Mouse (Mus musculus): ENCODE data around the gene Krba1. TPM values are rescaled to one million over a fixed set of nuclear protein-coding genes. Genes with fewer than 3 reads are reported as not detected.

The Krba1 gene
- 10 to 100 TPM; 14.6 to 35.1 TPM for total RNA-seq (2021)
- long read RNA-seq, experiment 1, full-length matches to known transcripts, result 4 of 6 reads
- long read RNA-seq, experiment 1, partial matches to known transcripts, result 2 of 6 reads
- long read RNA-seq, experiment 1, other reads (novel, unspliced or antisense), result 0 of 6 reads
- long read RNA-seq, experiment 2, full-length matches to known transcripts, result 6 of 60 reads
- long read RNA-seq, experiment 2, partial matches to known transcripts, result 45 of 60 reads
- long read RNA-seq, experiment 2, other reads (novel, unspliced or antisense), result 9 of 60 reads

DNA sequence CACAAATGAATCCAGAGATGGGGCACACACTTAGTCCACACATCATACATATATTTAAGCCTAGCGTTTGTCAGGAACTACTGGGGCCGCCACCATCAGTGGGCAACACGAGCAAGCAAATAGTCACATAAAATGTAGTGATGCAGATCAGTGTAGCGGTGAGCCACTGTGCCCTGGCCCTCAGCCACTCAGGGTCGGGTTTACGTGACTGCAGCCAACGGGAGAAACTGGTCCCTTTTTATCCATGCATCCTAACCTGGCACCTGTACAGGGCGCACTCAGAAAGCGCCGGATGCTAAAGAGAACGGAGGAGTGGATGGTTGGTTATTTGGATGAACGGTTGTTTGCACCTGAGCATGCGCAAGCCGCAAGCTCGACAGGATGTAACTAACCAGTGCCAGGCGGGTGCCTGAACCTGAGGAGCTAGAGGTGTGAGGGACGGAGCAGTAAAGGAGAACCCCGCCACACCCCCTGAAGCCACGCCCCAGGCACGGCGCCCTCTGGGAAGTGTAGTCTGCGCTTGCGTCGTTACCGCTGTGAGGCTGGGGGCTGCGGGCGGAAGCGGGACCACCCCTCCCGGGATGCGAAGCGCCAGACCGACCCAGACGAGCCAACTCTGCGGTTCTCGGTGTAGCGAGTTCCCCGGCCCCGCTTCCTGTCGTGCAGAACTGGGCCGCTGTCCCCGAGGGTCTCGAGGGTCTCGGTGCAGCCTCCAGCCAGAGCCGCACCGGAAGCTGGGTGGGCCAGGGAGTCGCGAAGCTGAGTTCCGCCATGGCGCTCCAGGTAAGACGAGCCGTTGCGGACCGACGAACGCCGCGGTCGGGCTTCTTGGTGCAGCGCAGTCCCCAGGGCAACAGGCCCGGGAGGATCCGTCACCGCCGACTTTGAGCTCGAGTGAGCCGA, at the start of gene Krba1:
Krba1 (plus strand) TSS at position 482 of the 903 bp plus-strand sequence.
- DNase-seq (ENCODE audit: low spot score in 2 of 2), result peak; percentile 78 to 82

DNA sequence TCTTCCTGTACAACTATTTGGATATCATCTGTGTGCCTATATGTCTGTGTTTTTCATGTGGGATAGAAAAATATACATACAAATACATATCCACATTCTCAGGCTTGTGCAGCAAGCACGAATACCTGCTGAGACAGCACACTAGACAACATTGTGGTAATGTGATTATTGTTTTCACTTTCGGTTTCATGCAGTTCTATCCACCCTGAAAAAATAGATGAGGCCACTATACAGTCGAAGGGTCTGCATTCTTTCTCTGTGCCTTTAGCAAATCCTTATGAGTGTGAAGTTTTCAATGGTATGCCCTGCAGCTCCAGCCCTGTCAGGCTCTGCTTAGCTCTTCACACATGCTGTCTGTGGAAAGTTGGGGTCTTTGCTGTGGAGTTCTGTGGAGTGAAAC, 36.5 kb upstream of the Krba1 start:
- no peak for DNase-seq (ENCODE audit: low spot score in 2 of 2)

DNA sequence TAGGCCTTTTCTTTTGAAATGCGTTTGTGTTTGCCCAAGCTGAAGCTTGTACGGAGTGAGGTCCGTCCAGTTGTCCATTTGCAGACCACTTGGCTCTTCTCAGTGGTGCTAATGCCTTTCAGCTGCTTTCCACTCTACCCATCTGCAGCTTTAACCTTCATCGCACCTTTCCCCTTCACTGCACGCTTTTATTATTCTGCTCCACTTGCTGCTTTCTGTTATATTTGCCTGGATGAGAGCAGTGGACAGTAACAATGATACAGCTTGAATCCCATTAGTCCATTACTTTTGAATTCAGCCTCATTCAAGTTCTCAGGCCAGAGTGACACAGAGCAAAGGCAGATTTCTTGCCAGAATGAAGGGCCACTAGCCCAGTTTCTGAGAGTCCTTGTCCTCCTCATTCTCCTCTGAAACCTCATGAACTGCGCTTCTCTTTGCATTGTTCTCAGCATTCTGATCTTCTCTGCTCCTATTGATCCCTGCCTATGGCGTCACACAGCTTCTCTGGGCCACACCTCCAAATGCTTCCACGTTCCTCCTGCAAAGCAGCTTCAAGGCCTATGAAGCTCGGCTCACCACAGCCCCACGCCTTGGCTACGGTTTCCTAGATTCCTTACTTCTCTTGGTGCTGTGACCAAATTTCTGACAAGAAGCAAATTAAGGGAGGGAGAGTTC, 28.9 kb upstream of the Krba1 start:
- no peak for DNase-seq (ENCODE audit: low spot score in 2 of 2)

DNA sequence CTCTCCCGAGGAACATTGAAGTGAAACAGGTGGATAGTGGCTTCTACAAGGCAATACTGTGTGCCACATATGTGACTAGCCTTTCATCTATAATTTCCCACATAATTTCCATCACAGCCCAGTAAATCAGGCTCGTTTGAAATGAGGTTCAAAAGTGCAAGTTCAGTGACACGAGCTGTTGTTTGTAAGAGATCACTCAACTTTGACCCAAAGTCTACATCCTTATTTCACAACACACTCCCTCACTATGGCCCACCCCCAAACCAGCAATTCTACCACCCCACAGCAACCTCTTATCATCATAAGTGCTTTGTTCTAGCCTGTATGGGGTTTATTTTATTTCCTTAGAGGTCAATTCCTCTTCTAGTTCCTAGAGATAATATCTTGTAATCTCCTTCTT, 7.2 kb upstream of the Krba1 start:
- DNase-seq (ENCODE audit: low spot score in 2 of 2), result no peak

DNA sequence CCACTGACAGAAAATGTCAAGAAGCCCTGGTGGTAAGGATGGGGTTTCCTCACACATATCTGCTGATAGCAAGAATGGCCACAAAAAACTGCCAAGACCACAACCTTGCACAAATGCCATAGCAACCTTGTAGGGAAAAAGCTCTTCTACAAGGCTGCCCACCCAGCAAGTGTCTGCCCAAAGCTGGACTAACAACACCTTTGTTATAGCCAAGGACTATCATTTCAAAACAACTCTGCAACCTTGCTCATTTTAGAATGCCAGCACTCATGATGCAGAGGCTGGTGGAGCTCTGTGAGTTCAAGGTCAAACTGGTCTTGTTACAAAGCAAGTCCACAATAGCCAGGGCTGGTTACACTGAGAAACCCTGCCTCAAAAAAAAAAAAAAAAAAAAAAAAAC, 1.6 kb upstream of the Krba1 start:
- no peak for DNase-seq (ENCODE audit: low spot score in 2 of 2)

DNA sequence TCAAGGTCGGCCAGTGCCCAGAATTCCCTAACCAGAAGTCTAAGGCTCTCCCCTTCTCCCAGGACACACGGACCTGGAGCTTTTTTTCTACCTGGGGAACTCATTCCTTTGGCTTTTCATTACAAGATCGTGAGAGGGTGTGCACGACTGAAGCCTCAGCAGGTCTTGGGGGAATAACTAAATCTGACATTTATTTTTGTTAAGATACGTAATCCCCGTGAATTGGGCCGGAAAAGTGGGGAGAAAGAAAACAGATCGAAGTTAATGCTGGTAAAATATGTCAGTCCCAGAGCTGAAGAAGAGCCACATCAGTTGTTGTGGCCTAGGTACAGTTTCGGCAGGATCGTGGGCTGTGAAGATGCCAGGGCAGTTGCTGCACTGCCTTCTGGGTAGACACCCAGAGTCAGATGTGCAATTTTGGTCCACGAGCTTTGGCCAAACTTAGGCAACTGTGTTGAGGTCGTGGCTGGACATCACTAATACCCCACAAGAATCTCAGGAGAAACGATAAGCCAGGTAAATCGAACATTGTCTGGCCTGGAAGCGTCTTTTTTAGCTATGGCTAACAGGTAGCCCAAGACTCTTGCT, 716 bp downstream of the Krba1 start:
- no peak for DNase-seq (ENCODE audit: low spot score in 2 of 2)

DNA sequence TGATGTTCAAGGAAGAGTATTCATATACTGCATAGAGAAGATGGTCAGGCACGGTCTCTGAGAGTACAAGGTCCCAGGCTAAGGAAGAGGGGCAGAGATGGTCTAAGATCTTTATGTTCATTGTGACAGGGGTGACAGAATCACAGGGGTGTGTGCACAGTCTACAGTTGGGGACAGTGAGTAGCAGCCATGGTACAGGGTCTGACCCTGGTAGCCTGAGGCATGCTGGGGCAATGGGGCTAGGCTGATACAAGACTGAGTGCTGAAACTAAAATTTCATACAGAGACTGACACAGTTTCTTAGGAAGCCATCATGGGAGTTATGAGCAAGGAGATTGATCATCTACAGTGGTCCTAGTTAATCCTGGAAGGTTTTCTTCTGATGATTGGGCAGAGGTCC, 1.3 kb downstream of the Krba1 start:
- no peak for DNase-seq (ENCODE audit: low spot score in 2 of 2)

DNA sequence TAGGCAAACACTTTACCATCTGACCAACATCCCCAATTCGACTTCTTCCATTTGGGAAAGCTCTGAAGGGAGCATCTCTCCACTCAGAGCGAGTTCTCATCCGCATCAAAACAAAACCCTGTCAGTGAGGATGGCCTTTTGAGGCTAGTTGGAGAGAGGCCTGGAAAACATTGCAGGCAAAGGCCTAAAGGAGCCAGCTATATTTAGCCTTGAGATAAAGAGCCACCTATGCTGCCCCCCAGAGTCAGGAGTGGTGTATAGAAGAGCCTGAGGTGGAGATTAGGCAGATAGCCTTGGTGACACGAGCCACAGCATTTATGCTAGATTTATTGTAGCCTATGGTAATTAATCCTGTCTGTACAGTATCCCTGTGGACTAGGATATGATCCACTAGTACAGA, 1.9 kb downstream of the Krba1 start:
- DNase-seq (ENCODE audit: low spot score in 2 of 2), result no peak

DNA sequence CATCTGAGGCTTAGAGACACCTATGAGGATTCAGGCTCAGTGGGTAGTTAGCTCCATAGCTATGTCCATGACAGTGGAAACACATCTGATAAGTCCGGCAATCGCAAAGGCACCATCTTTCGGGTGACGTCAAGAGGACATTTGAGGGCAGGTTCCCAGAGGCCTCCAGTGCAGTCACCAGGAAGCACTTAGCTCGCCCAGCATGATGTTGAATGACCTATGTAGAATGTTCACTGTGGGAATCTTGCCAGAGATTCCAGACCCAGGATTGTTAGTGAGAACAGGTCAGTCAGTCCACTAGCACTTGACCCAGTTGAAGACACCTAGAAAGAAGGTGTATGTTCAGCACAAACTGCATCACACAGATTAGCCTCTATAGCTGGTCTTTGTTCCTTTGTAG, 4.5 kb downstream of the Krba1 start:
- no peak for DNase-seq (ENCODE audit: low spot score in 2 of 2)

DNA sequence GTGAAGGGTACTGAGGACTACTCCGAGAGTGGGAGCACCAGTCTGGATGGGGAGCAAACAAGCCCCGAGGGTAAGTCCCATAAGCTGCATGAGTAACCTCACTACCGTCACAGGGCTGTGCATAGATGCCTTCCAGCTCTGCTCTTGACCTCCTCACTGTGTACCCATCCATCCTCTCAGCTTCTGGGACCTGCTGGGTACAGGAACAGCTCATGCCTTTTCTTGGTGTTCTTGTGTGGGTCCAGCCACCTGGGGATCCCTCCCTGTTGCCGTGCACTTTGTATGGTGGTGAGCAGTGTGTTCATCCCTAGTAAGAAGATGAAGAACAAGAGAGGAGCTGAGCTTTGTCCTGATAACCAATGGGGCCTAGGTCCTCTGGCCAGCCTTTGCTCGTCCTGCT, 8.7 kb downstream of the Krba1 start:
- DNase-seq (ENCODE audit: low spot score in 2 of 2), result no peak

DNA sequence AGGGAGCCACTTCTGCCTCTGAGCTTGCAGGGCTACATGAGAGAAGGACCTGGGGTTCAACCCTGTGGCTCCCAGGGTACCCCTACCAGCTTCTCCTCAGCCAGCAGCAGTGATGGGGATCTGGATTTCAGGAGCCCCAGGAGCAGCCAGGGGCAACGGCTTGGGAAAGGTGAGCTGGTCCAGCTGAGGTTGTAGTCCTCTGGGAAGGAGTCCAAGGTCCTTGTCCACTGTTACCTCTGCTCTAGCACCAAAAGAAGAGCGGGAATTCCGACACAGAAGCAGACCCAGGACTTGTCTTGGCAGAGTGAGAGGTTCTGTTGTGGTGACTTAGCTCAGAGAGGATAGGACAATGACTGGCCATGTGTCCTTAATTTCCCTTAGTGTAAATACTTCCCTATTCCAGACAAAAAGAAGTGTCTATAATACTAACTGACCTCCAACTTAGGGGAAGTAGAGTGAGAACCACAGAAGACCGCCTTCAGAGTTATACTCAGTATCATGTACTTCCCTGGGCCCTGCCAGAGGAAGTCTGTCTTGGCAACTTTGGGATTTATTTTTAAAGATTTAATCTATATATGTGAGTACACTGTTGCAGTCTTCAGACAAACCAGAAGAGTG, 14.4 kb downstream of the Krba1 start:
- DNase-seq (ENCODE audit: low spot score in 2 of 2), result peak; percentile 1 to 14

DNA sequence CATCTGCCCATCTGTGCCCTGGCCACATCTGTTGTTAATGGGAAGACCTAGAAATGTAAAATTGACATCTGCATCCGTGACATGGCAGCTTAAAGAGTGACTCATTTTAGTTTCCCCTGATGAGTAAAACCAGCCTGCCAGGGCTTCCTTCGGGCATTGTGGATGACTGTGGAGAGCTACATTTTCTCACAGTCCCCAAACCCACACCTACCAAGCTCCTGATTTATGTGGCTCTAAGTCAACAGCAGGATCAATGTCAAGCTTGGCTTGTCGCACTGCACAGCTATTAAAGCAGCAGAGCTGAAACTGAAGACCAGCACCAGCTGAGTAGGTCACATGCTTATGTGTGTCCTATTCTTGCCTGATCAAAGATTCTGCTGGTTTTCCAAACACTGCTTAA, 15.2 kb downstream of the Krba1 start:
- peak in 1 of 2 experiments; percentile 14 for DNase-seq (ENCODE audit: low spot score in 2 of 2)

DNA sequence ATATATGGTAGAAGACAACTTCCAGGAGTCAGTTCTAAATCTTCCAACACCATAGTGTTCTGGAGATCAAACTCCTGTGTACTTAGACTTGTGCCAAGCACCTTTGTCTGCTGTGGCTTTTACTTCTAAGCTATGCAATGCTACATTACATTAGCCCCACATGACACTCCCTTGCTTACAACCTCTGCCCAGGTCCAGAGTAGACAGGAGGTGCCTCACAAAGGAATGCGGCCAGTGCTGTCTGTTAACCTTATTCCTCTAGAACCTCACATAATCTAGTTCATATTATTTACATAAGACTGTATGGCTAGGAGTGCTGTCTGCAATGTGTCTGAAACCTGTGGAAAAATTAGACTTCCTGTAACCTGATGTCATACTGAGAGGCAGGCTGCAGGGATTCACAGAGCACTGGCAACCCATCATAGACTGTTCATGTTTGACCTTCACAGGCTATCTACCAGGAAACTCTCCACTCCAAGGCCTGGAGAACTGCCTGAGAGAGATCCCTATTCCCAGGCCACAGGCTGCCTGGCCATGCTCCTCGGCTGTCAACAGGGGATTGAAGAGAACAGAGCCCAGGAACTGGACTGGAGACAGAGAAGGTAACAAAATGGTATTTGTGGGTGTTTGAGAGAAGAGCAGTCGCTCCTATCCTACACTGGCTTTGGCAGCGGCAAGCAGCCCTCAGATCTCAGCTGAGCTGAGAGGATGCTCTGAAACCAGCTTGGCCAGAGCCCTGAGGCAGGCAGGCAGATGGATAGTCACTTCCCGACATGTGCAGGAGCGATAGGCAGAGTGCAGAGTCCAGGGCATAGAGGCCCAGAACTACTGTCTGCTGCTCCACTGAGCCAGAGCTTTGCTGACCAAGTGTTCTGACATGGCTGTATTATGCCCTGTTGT, 16.1 kb downstream of the Krba1 start:
- DNase-seq (ENCODE audit: low spot score in 2 of 2), result peak in 1 of 2 experiments; percentile 18

DNA sequence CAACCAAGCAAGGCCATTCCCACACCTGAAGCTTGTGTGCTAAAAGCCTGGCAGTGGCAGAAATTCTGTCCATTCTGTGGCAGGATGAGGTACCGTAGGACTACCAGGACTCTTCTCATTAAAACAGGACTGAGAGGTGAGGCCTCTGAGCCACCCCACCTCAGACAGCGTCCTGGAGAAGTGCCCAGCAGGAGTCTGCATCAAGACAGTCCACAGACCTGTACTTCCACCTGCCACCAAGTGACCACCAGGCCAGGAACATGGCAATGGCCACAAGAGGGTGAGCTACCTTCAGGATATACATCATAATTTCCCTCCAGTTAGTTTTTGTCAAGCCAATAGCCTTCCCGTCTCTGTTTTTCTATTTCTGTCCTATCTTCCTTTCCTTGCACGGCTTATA, 16.8 kb downstream of the Krba1 start:
- DNase-seq (ENCODE audit: low spot score in 2 of 2), result peak in 1 of 2 experiments; percentile 13

DNA sequence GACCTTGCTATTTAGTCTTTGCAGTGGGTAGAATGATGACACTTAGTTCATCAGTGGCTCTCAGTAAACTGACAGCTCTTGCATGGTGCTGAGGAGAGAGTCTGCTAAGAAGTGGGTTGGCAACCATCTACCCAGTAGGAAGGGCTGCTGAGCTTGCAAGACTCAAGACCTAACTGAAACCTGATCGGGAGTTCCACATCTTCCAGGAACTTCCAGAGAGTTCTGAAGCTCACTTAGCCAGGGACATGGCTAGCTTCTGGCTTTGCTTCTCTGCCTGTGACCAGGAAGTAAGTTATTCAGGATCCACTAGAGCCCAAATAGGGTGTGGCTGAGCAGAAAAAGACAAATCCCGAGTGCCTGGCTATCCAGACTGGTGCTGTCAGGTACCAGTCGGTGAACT, 17.3 kb downstream of the Krba1 start:
- no peak for DNase-seq (ENCODE audit: low spot score in 2 of 2)

DNA sequence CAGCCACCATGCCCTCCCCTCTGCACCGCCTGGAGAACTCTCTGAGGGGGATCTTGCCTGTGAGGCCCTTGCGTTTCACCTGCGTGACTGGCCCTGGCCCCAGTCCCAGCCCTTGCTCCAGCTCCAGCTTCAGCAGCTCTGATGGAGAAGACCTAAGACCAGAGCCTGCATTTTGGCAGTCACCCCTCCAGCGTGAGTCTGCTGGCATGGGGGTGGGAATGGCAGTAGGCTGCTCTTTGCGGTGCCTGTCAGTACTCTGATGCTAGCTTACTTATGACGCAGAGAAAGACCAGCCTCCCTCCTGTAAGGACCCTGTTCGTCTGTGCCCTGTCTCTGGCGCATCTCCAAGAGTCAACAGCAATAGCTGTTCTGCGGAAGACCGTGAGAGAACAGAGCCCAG, 17.7 kb downstream of the Krba1 start:
- peak in 1 of 2 experiments; percentile 19 for DNase-seq (ENCODE audit: low spot score in 2 of 2)

DNA sequence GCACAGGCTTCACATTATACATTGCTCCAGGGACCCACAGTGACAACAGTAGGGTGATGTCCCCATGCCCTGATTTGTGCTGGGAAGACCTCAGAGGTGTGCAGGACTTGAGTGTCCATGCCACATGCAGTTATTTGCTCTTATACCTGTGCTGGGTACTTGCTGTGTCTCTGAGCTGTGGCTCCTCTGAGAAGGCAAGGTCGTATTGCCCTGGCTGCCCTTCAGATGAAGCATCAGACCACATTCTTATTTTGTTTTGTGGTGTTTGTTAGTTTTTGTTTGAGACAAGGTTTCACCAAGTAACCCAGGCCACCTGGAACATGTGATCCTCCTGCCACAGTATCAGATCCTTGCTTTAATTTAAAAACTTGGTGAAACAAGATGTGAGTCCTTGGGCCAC, 19.5 kb downstream of the Krba1 start:
- no peak for DNase-seq (ENCODE audit: low spot score in 2 of 2)

DNA sequence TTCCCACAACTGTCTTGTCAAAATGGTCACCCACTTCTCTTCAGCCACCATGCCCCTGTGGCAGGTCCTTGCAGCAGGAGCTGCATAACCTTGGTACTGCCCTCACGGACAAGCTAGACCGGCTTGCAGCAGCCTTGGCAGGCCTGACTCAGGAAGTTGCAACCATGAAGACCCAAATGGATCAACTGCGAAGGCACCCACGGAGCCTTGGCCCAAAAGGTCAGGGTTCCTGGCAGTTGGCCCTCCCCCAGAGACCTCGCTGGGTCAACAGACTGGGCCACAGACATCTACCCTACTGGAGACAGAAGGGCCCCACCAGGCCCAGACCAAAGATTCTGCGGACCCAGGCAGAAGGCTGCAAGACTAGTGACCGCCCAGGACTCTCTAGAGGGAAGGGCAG, 20.2 kb downstream of the Krba1 start:
- DNase-seq (ENCODE audit: low spot score in 2 of 2), result peak; percentile 45 to 72

DNA sequence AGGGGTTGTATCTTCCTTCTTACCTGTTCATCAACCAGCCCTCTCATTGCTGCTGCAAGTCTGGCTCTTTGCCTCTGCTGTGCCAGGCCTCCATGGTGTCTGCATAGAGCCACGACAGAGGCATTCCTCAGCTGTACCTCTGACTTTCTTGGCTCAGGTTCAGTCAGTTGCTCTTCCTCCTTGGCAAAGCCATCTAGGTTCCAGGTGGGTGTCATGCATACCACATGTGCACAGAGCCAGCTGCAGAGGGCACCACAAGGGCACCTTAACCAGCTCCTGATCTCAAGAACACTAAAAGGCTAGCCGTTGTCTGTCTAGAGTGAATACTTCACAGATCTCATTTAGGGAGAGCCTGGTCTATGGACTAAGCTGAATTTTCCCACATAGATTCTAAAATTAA, 21.1 kb downstream of the Krba1 start:
- DNase-seq (ENCODE audit: low spot score in 2 of 2), result no peak

DNA sequence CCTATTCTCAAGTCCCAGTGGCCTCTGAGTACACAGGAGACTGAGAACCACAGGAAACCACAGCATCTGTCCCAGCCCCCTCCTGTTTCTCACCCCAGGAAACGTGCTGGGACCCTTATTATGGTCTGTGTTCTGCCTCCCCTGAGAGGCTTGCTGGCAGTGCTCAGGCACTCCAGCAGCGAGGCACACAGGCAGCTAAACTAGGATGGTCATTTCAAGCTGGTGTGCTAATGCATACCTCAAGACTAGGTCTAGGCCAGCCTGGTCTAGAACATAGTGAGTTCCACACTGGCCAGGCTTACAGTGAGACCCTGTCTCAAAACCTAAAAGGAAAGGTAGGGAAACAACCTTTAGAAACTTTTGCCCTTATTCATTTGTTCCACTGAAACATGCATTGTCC, 25.3 kb downstream of the Krba1 start:
- no peak for DNase-seq (ENCODE audit: low spot score in 2 of 2)
